Mouse (Mus musculus): ENCODE measurements around the gene Adipoq. TPM values are rescaled to one million over a fixed set of nuclear protein-coding genes. Genes with fewer than 3 reads are reported as not detected.

Adipoq gene
- total RNA-seq, 2 experiments from 2014 or later: not detected

GRCm38 (mm10) chr16:23114339-23115171, 31.8 kb upstream of the Adipoq start:
- ATAC-seq (replicated peaks; ENCODE audit: poor library complexity): peak; percentile 33

GRCm38 (mm10) chr16:23115486-23115885, 30.9 kb upstream of the Adipoq start:
- ATAC-seq (replicated peaks; ENCODE audit: poor library complexity): no peak

GRCm38 (mm10) chr16:23117173-23117572, 29.2 kb upstream of the Adipoq start:
- ATAC-seq (replicated peaks; ENCODE audit: poor library complexity): no peak

GRCm38 (mm10) chr16:23122446-23122845, 23.9 kb upstream of the Adipoq start:
- no peak for ATAC-seq (replicated peaks; ENCODE audit: poor library complexity)

GRCm38 (mm10) chr16:23123104-23123503, 23.2 kb upstream of the Adipoq start:
- no peak for ATAC-seq (replicated peaks; ENCODE audit: poor library complexity)

GRCm38 (mm10) chr16:23124398-23124797, 21.9 kb upstream of the Adipoq start:
- no peak for ATAC-seq (replicated peaks; ENCODE audit: poor library complexity)

- peak; percentile 17; the same call in 1 of the 2 replicates for ATAC-seq (replicated peaks; ENCODE audit: poor library complexity)
These were observed 19.0 kb upstream of the Adipoq start for GRCm38 (mm10) chr16:23127311-23127672.

GRCm38 (mm10) chr16:23127673-23128375, 18.5 kb upstream of the Adipoq start, which contains the start of gene Rfc4:
Rfc4 (minus strand) TSS chr16:23127737.
- peak; percentile 95 for ATAC-seq (replicated peaks; ENCODE audit: poor library complexity)

- ATAC-seq (replicated peaks; ENCODE audit: poor library complexity): no peak
These were observed 16.0 kb upstream of the Adipoq start for GRCm38 (mm10) chr16:23130303-23130702.

- ATAC-seq (replicated peaks; ENCODE audit: poor library complexity): no peak
These were observed 14.0 kb upstream of the Adipoq start for GRCm38 (mm10) chr16:23132336-23132735.

- peak; percentile 56 for ATAC-seq (replicated peaks; ENCODE audit: poor library complexity)
These were observed 10.8 kb upstream of the Adipoq start for GRCm38 (mm10) chr16:23135421-23136149.

- peak; percentile 81 for ATAC-seq (replicated peaks; ENCODE audit: poor library complexity)
These were observed 9.8 kb upstream of the Adipoq start for GRCm38 (mm10) chr16:23136406-23136970.

GRCm38 (mm10) chr16:23140911-23141310, 5.4 kb upstream of the Adipoq start:
- no peak for ATAC-seq (replicated peaks; ENCODE audit: poor library complexity)

GRCm38 (mm10) chr16:23144326-23144725, 2.0 kb upstream of the Adipoq start:
- ATAC-seq (replicated peaks; ENCODE audit: poor library complexity): peak; percentile 97

GRCm38 (mm10) chr16:23145211-23145610, 1.1 kb upstream of the Adipoq start:
- ATAC-seq (replicated peaks; ENCODE audit: poor library complexity): peak; percentile 45; the same call in 1 of the 2 replicates

- no peak for ATAC-seq (replicated peaks; ENCODE audit: poor library complexity)
These were observed 2.6 kb downstream of the Adipoq start for GRCm38 (mm10) chr16:23148936-23149335.

- no peak for ATAC-seq (replicated peaks; ENCODE audit: poor library complexity)
These were observed 3.1 kb downstream of the Adipoq start for GRCm38 (mm10) chr16:23149396-23149795.

- peak; percentile 52 for ATAC-seq (replicated peaks; ENCODE audit: poor library complexity)
These were observed 5.1 kb downstream of the Adipoq start for GRCm38 (mm10) chr16:23151423-23151822.

GRCm38 (mm10) chr16:23154261-23154660, 7.9 kb downstream of the Adipoq start:
- no peak for ATAC-seq (replicated peaks; ENCODE audit: poor library complexity)

GRCm38 (mm10) chr16:23157013-23157412, 10.7 kb downstream of the Adipoq start:
- ATAC-seq (replicated peaks; ENCODE audit: poor library complexity): no peak

GRCm38 (mm10) chr16:23158292-23158691, 12.0 kb downstream of the Adipoq start:
- no peak for ATAC-seq (replicated peaks; ENCODE audit: poor library complexity)

All from megakaryocyte progenitor cell, adult 5-6 weeks (primary cell).